Mouse (Mus musculus) adrenal gland, postnatal 36 days (tissue): ENCODE data around the gene Hoxd4. TPM values are rescaled to one million over a fixed set of nuclear protein-coding genes. Genes with fewer than 3 reads are reported as not detected.

Experiments
- DNase-seq, 2 experiments: peaks; one replicate each; pipeline ENCODE4 v3.0.0; 2021; ENCODE audit warnings: mixed read lengths in 1 of 2
- total RNA-seq, 2 experiments: library from RNA; stranded (reverse); gene quantifications; 2 replicates each; pipeline ENCODE4 v1.2.3; 2021

Gene Hoxd4
- total RNA-seq, 2 experiments from 2014 or later, result 13.6 to 15.5 TPM

DNA sequence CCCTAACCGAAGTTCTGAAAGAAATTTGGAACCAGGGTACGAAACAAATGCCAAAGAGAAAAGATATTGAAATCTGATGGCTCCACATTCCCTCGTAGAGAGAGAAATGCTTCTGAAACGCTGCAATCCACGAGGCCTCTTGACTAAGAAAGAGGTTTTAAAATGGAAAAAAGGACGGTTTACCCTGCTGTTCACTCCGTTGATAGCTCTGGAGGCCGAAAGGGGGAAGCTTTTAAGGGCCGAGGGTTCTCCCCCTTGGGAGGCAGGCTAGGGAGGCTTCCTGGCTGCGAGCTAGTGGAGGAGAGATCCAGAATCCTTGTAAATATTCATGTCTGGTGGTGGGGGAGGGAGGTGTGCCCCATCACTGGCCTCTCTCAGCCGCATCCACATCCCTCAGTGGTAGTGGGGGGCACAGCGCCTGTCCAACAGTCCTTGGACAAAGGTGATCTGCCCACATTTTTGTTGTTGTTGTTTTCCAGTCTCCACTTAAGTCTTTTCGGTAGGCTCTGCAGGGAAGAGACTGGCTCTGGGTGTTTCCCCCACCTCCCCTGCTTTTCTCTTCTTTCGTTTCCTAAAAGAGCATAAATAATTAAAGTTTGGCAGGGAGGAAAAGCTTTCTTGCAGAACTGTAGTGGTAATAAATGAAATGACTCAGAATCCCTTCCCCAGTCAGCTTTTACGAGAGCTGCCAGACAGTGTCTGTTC, 32.7 kb upstream of the Hoxd4 start, which contains the start of gene Hoxd11:
Hoxd11 (plus strand) TSS at position 667 of the 705 bp plus-strand sequence.
- no peak for DNase-seq

DNA sequence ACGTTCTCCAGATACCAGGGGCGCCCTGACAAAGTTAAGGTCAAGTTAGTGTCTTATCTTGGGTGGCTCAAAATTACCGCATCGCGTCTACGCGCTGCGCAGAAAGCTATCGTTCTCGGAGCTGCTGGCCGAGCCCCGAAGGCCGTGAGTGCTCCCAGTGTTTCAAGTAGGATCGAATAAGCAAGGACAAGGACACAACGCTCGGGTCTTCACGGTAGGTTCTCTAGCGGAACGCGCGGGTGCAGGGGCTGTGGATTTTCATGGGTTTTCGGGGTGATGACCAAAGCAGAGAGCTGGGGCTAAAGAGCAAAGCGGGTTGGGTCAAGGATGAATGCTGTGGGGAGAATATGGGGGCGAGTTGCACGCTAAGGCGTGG, 32.1 kb upstream of the Hoxd4 start:
- no peak for DNase-seq

DNA sequence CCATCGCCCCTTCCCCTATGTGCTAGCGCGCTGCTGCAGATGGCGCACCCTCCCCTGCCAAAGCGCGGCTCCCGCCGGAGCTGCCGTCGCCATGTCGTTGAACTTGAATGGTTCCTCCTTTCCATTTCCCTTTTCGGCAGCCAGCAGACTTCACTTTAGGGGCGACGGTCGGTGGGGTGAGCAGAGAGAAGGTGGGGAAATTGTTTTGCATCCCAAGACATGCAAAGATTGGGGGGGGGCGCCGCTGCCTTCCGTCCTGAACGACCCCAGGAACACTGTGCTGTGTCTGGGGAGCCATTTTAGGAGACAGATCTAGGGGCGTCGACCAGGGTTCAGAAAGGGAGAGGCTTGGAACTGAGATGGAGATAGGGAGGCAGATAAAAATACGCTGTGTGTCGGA, 31.7 kb upstream of the Hoxd4 start:
- DNase-seq, result no peak

DNA sequence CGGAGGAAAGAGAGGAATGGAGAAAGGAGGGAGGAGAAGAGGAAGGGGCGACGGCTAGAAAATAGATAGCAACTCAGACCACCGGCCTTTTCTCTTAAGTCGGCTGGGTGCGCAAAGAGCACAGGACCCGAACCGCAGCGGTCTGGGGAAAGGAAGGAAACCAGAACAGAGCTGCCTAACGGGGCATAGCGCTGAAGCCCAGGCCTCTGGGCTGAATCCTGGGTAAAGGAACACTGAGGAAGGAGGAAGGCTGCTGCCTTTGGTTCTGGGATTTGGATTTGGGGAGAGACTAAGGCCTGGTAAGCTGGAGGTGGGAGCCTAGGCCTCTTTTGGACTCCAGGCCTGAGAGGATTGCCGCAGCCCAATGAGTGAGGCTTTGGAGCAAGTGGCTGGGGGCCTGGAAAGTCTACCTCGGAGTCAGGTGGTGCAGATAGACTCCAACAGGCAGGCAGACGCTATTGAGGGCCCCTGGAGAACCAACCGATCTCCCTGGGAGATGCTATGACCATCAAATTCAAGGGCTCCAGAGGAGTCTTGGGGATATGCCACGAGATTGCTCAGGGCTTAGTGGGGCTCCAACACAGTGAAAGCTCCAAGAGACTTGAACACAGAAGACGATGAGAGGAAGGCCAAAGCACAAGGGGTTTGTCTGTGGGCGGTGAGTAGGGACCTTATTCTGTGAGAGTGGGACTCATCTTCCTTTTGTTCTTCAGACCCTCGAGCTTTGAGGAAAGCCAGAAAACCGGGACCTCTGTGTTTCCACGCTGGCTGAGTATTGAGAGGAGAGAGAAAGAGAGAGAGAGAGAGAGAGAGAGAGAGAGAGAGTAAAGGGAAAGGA, 30.9 kb upstream of the Hoxd4 start:
- no peak for DNase-seq

DNA sequence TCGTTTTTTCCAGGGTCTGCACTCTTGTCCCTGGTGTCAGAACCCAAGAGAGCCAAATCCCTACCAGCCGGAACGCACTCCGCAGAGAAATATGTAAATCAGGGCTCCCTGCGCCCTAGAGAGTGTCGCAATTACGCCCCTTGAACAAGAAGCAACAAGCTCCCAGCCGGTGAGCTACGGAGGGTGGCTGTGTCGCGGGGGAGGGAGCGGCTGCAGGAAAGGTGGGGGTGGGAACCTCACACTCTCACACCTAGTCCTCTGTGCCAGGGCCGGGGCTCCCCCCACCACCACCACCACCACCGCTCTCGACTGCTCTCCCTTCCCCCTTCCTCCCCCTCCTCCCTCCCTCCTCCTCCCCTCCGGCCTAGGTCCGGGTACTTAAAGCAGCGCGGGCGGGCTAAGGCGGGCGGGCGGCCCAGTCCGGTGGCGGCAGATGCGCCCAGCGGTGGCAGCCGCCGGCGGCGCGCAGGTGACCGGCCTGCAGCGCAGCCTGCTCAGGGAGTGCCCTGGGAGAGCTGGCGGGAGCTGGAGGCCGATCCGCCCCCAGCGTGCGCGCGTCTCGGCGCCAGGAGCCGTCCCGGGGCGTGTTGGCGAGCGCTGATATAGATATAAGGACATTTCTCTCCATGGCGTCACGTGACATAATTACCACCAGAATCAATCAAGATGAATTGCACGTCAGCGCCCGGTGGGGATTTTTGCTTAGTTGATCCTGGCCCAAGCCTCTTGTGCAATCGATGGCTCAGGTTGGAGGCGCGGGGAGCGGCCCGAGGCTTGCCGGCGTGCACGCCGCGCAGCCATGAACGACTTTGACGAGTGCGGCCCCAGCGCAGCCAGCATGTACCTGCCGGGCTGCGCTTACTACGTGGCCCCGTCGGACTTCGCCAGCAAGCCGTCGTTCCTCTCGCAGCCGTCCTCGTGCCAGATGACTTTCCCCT, 29.9 kb upstream of the Hoxd4 start:
- no peak for DNase-seq

DNA sequence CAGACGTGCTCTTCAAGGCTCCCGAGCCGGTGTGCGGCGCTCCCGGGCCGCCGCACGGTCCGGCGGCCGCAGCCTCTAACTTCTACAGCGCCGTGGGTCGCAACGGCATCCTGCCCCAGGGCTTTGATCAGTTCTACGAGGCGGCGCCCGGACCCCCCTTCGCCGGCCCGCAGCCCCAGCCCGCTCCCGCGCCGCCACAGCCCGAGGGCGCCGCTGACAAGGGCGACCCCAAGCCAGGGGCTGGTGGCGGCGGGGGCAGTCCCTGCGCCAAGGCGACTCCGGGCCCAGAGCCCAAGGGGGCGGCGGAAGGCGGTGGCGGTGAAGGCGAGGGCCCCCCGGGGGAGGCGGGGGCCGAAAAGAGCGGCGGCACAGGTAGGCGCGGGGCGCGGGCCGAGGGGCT, 28.9 kb upstream of the Hoxd4 start:
- no peak for DNase-seq

DNA sequence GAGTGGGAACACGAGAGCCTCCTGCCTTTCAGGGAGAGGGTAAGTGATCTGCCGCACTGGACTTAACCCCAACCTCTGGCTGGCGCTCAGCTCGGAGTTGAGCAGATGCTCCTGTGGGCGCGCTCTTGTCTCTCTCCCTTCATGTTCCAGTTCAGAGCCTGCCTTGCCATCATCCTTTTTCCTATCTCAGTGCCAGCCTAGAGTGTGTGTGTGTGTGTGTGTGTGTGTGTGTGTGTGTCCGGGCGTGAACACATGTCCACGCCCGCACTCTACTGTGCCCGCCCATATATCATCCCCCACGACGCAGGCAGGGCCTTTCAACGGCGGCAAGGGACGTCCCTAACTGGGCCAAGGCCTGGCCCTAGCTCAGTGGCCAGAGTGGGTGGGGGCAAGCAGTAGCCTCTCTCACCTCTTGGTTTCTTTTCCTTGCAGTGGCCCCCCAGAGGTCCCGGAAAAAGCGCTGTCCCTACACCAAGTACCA, 28.2 kb upstream of the Hoxd4 start:
- DNase-seq, result no peak

DNA sequence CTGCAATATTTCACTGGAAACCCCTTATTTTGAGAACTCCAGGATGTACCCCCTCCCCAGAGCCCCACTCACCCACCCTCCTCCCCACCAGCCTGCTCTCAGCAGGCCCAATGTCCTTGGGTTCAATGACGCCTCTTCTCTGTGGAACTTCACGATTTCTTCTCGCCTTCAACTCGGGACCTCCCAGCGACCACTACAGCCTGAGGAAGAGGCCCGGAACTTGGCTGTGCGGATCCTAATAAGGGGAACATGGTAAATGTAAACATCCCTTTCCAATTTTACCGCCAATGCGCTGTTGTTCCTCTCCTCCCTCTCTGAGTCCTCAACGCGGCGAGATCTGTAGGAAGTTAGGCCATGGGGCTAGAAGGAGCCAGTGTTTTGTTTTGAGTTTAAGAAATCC, 27.6 kb upstream of the Hoxd4 start:
- no peak for DNase-seq

DNA sequence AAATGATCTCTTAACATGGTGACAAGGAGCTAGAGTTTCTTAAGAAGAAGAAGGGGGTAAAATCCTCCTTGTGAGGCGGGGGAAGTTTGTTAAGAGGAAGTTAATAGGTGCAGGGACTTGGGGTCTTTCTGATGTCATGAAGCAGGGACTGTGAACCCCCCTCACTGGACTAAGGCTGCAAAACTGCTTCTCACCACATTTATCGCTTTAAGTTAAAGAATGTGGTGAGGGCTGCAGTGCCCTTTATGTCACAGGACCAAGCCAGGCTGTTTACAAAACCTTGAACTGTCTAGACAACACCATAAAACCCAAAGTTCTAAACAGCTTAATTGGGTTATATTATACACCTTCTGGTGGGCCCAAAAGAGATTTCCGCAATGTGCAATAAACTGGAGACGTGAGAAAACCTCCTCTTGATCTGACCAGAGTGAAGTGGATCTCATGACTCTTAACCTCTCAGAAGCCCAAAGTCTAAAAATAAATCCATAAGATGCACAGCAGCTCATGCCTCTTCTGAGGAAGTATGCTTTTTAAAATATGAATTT, 26.6 kb upstream of the Hoxd4 start:
- no peak for DNase-seq

DNA sequence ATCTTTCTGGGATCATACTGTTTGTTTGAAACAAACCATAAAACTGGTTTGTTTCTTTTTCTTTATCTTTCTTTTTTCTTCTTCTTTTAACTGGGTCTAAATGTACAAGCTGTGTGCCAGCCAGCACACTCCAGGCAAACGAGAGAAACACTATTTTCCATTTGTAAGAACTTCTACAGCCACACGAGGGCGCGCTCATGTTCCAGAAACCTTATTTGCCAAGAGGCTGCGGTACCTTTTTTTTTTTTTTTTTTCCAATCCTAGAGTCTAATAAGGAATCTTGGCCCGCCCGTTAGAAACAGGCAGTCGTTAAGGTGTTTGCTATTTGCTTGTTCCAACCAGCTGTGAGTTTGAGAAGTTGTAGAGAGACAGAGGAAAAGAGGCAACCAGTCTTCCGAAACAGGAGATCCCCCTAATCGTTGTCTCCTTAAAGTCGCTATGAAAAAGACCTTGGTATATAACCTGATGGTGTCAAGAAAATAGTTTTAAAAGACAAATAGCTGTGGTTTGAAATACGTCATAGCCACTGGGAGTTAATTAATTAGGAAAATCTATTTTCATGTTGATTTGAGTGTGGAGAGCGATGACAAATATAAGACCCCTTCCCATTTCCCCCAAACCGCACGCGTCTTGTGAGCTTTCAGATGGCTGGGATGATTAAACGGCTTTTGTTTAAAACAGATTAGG, 25.3 kb upstream of the Hoxd4 start:
- peak; percentile 75 to 79 for DNase-seq

DNA sequence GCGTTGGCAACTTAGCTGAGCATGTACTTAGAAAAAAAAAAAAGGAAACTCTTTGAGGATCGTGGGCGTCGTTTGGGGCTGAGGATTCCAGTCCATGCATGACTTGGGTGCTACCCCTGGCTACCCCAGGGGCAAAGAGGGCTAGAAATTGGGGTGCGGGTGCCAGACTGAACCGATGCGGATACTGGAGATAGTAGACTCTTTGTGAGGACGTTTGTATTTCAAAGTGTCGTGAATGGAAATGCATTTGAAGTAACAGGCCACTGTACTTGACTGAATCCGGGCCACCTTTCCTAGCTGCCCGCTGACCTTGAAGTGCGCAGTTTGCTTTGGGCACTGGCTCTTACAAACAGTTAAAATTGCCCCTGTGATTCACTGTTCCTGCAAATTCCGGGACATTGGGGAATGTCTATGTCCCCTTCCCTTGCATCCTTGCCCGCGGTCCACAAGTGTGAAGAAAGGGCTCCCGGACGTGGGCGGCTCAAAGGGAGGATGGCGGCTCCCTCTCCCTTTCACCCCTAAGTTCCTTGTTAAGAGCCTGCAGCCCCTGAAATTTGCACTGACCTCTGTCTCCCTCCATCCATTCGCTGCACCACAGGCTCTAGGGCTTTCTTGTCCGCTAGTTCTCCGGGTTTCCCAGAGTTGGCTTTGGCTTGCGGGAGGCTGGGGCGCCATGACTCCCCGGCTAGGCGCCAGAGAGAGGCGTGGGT, 24.6 kb upstream of the Hoxd4 start:
- no peak for DNase-seq

DNA sequence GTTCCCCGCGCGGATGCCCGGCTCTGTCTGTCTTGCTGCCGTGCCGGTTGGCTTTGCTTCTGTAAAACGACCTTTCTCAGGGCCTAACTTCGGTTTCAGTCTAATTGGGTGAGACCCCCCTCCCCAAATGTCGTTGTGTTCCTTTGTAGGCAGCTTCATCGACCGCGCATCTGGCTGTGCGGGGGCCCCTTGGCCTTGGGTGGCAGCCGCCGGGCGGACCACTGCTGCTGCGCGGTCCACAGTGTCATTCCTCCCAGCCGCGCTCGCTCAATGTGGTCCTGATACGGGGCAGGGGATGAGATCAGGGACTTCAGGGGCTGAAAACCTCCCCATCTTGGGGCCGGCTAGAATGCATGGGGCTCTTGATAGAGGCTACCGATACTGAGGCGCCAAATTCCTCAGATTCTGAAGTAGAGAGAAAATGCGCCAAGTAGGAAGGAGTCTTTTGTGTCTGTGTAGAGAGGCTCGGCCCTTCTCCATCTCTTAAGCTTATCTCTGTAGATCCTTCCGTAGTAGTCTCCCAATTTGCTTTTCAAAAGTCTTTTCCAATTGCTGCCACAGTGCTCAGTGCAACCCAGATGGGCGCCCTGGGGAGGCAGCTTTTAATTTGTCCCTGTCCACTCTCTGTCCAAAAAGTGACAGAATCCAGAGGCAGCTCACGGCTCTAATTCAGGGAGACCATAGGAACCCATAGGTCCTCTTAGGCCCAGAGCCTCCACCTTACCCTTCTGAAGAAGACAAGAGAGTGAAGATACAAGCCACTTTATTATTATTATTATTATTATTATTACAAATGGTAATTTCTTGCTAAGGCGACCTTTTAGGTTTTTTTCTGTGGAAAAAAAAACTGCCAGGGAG, 23.8 kb upstream of the Hoxd4 start:
- no peak for DNase-seq

DNA sequence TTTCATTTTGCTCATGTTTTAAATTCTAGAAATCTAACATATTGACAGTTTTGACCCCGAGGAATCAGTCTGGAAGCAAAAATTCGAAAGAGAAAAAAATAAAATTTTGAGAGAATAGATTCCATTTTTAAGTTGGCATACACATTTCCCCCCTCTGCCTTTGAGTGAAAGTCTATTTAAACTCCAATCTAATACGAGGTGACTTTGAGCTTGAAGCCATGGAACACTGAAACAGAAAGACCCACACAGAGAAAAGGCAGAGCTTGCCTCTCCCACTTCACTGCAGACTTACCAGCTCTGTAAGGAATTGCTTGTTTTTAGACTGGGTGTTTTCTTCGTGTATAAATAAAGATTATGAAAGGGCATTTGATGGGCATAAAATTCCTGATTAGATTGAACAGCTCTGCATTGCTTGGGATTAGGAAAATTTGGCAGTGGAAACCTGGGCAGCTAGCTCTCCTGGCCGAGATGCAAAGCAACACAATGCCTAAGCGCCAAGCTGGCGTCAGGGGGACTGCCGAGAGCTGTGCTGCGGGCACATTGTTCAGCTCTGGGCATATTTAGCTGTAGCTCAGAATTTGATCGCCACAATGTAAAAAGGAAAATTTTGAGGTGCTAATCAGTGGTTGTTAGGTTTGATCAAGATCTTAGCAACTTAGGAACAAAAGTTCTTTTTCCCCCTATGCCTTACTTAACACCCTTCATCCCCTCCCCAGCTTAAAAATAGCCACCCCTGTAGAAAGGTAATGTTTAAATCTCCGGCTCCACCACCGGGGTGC, 22.7 kb upstream of the Hoxd4 start:
- DNase-seq, result no peak

DNA sequence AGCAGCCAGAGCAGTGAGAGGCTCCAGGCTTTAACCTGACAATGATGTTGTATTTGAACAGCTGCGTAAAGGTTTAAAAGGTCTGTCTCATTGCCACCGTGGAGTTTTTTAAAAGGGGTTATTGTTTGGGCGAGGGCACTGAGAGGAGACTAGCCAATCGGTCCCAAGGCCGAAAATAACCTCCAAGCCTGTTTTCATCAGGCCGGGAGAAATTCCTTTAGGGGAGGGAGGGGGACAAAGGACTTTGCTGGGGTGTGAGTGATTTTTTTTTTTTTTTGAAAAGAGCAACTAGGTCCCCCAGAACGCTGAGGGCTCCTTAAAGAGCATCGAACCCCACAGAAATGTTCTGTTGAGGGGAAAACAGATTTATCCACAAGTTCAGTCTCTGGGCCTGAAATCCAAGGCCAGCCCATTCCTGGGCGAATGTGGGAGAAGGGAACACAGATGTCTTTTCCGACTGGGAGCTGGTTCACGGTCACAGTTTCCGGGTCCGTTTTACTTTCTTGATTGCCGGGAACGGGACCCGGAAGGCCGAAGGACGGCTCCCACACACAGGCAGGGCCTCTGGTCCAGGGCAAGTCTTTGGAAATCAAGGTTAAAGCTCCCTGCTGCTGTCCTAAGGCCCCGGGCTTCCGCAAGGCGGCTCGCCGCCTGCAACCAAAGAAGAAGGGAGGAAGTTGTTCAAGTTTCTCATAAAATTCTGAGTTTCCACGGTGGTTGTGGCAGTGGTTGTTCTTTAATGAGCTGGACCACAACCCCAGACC, 22.0 kb upstream of the Hoxd4 start:
- DNase-seq, result no peak

DNA sequence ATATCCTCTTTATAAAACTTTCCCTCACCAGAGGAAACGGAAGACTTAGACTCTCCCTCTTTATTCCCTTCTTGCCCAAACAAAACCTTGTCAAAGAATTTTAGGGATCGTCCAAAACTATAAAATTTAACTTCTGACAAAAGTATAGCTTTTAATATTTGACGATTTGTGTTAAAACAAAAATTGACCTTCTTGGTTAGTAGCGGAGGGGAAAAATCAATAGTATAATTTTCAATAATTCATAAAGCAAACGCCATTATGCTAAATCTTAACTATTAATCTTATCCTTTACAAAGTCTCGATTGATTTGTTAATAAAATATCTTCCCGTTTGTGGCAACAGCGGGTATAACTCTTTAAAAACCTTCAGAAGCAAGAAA, 21.4 kb upstream of the Hoxd4 start:
- no peak for DNase-seq

DNA sequence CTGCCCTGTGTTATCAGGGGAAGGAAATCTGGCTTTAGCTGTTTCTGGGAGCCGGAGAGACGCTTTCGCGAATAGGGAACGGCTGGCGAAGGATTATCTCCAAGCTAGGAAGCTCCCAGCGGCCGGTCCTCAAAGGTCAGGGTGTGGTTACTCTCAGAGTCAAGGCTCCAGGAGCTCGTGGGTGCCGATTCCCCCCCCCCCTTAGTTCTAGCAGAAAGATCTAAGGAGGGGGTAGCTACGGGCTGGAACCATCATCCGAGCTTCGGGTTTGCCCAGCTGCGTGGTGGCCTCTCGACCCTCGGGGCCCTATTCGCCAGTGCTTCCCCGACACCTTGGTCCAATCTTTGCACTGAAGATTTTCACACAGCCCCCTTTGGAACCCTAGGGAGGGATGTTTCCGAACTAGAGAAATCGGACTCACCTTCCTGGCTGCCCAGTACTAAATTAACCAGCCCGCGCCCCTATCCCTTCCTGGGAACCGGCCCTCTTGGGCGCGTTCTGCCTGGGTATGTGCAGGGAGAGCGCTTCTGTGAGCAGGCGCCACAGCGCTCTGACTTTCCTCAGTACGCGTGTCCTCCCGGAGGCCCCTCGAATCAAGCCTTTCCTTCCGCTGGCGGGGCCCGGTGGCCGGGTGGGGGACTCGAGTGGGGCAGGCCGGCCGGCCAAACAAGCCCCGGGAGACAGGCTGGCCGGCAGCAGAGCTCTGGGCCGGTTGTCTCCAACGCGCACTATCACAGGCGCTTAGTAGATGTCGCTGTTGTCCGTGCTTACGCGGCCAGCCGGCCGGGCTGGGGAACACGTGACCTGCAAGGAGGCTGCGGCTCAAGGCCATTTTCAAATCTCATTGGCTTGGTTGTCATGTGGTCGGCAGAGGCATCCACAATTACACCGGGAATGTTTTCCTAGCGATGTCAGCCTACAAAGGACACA, 20.4 kb upstream of the Hoxd4 start, which contains the start of gene Hoxd10:
Hoxd10 (plus strand) TSS at position 903 of the 930 bp plus-strand sequence.
- peak; percentile 77 to 79 for DNase-seq
